Mouse (Mus musculus) urinary bladder, adult 2 months (tissue): Measurements from ENCODE around the gene Prkg1. TPM values are rescaled to one million over a fixed set of nuclear protein-coding genes. Genes with fewer than 3 reads are reported as not detected.
"Not testable (repeated sequence)": the region's sequence is repeated elsewhere in the genome, so short reads cannot be mapped to it uniquely, and the experiment has no call there.

ENCODE experiments used
- DNase-seq: peaks from one replicate; pipeline ENCODE4 v3.0.0; 2022; ENCODE audit warnings: low spot score
- polyA plus RNA-seq: library from polyadenylated mRNA; depleted of rRNA; stranded (reverse); fragments of >200 nt; gene quantifications from 2 replicates; pipeline ENCODE4 v1.2.3, GENCODE M21; 2012; rRNA removed

Prkg1 gene
- polyA plus RNA-seq, 1 experiment, result 4.1 TPM

DNA sequence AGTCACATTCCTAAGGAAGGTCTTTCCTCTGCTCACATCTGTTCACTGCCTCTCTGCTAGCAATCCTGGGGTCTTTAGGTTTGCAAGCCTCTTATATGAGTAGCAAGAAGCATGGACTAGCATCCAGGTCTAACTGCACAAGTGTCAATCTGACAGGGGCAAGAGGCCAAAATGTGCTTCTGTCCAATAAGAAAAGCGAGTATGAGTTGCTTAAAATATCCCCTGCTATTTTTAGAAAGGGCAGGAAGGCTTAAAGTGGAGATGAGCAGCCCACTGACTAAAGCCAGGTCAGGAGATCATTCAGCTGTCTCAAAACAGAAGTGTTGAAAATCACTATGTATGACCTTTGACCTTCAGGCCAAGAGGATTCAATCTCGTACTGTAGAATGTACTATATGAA lies 1139.4 kb downstream of the Prkg1 start:
- DNase-seq, result no peak

DNA sequence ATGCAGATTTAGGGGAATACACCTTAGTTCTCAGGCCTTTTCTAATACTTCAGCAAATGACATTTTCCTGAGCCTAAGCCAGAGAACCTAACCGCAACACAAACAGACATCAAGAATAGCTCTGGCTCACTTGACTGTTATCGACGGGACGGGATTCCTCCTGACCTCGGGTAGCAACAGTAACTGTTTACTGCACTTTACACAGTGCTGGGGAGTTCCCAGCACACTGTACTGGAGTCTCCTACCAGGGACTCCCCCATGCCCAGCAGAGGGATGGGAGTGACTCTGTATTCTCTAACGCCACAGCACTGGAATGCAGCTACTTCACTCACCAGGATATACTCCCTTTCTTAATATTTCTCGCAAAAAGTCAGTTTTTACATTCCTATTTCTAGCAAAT lies 1141.2 kb downstream of the Prkg1 start:
- DNase-seq, result no peak

DNA sequence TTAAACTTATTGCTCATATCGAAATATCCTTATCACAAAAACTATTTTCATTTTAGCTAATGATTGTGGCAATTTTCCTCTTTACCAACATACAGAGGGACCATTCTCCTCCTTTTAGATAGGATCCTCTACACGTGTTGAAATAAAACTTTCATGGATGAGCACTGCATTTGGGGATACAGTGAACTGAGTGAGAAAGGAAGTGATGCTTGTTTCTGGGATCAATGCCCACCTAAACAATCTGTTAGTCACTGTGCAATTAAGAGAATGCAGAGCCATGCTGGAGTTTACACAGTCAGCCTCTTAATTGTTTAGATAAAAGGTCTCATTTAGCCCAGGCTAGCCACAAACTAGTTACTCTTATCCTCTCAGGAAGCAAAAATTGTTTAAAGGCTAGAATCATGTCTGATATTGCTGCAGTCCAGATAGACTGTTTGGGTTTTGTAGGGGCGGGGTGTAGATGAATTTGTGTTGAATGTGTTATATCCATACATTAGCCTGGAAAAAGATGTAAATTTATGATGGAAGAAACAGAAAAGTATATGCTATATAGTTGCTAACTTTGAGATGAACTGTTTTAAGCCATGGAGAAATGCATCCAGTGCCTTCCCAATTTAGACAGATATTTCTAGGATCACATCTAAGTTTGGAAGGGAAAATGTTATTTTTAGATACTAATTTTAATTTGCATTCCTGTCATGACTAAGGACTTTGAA lies 1151.5 kb downstream of the Prkg1 start:
- no peak for DNase-seq

DNA sequence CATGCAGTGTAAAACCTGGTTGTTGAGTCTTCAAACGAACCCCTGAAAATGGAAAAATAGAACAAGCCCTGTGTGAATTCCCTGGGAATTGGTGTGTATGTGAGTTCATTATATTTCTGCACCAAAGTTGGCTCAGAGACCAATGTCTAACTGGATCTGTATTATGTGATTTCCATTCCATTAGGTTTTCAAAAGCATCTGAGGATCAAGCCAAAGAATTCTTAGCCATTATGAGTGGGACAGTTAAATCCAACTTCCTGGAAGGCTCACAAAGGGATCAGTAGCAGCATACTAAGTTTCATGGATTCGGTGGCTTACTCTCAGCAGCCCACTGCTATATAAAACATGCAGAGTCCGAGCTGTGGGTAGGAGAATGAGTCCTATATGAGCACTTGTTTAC lies 1178.5 kb downstream of the Prkg1 start:
- DNase-seq, result no peak

DNA sequence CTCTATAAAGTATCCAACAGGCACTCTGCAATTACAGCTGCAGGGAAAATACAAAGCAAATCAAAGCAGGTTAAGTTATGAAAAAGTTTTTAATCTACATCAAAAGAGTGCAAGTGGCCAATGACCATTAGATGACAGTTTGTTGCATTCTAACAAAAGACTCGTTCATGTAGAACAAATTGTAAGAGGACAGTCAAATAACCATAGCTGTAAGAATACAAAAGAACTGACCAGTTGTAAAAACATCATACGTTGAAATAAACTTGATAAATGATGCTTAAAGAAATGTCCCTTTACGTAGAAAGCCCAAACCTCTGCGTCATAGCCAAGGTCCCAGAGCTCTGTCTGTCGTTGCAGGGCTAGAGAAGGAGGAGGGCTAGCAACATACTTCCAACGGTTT lies 1200.3 kb downstream of the Prkg1 start:
- no peak for DNase-seq

DNA sequence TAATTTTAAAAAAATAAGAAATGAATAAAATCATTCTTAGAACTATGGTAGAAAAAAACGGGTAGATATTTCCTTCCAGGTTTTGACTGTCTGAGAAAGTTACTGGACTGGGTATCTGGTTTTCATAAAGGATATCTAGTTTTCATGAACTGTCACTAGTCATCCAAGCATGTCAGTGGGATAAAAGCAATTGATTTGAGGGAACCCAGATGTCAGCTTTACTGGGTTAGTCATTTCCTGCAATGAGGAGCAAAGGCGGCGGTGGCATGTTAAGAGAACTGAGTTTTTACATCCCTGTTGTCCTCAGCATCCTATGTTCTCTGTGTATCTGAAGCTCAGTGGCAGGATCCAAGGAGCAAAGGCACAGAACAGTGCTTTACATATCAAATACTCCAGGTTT lies 1201.0 kb downstream of the Prkg1 start:
- DNase-seq, result no peak

DNA sequence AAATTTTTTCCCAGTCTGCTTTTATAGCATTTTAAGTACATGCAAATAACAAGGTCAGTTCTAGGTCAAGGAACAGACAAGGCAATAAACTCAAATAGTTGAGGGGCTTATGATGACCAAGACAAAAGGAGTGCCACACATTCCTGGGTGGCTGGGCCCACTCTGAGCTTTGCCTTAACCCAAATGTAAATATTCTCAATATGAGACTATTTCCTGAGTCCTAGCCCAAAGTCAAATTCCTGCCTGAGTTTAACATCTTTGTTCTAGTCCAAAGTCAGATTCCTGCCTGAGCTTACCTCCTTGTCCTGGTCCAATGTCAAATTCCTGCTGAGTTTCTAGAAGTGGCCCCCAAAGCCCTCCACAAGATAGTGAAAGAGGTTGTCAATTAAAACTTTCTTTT lies 1206.8 kb downstream of the Prkg1 start:
- DNase-seq, result no peak

DNA sequence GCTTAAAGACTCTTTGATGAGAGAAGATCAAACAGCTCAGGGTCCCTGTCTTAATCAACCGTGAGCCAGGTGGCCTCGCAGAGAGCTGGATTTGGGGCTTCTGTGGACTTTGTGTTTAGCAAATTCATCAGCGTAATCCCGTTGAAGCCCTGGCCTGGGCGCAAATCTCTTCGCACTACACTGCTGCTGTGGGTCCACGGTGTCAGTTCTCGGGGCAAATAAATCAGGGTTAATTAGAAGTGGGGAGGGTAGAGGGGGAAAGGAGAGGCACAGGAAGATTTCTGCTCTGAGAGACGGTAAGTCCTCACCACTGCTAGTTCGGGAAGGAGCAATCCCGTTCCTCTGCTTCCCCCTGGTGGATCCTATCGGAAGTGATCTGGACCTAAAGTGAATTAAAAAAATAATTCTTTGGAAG lies 1210.4 kb downstream of the Prkg1 start:
- DNase-seq, result no peak

DNA sequence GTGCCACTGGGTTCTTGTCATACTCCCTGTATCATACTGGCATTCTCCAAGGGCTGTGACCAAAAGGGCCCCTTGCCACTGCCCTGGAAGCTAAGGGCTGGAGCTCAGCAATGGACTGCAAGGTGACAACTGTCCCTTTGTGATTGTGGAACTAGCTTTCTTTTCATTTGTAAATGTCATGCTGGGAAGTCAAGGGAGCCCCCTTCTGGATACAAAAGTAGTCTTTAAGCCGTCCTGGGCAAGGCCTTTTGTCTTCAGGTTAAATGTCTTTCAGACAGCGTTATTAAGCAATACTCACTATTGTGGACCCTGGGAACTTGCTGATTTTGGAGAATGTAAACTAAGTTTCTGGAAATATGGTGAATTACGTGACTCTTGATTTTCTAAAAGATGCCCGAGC lies 1211.1 kb downstream of the Prkg1 start:
- DNase-seq, result no peak

DNA sequence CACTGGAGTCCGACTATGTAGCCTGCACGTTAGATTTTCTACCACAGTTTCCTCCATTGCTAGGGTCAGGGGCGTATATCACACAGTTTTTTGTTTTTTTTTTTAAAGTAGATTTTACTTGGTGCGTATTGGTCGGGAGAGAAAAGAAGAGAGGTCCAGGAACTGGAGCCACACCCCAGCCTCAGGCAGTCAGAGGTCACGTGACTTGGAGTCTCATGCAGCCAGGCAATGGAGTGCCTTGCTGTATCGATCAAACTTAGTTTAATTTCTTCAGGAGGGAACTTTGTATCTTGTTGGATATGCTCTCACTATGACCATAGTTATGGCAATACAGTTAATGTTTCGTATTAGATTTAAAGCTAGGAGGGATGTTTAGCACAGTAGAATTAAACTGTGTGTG lies 1212.6 kb downstream of the Prkg1 start:
- DNase-seq, result no peak

DNA sequence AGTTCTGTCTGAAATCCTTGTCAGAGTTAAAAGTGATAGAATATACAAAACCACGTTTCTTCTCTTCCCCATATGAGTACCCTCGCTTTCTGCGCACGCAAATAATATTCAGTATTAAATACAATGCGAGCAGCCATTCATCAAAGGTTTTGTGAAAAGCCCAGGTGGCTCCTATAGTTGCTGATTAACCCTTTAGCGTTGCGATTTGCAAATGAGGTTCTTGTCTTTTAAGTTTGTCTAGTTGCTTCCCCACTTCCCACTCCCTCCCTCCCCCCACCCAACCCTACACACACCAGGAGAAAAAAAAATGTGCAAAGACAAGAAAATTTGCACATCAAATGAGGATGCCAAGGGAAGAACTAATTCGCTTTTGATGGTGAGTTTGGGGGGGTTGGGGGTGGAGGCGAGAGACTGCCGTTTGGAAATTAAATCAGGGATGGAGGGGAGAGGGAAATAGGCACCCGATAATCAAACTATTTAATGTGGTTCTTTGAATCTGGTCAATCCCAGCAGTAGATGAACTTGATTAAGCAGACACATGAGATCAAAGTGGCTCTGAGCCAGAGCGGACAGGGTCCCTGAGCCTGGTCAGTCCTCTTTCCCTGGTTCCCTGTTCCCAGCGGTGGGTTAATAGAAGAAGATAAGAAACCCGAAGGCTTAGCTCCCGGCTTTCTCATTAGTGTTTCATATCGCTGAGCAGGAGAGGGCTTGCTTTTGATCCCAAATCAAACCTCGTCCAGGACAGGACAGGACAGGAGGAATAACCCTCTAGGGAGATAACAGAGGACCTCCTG lies 1214.8 kb downstream of the Prkg1 start:
- no peak for DNase-seq

DNA sequence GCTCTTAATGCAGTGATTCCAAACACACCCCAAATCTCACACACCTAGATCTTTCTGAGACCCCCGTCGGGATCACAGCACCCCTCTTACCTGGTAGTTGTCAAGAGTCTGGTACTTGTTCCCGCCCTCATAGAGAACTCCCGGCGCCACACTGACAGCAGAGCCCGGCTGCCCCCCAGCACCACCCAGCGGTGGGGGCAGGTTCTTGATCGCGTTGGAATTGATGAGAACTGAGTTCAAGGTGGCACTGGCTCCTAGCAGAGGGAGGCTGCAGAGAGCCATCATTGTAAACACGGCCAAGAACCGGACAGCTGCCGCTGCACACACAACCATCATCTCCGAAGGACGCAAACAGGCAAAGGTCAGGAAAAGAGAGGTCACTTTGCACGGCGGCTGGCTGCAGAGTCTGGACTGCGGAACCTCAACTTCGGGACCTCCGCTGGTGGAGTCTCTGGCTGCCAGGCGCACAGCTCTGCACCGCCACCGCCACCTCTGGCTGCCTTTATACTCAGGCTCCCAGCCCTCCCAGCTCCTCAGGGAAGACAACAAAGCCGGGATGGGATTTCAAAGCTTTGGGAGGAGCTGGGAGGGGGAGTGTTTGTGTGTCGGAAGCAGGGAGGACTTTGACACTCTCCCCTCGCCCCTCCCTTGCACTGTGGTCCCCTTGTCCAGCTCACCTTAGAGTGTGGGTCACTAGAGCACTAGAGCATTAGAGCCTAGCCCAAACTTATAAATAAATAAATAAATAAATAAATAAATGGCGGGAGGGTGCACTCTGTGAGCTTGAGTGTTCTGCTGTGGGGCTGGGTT lies 1215.6 kb downstream of the Prkg1 start, which contains the start of gene Dkk1:
Gene Dkk1 (minus strand): TSS at position 622 of the 810 bp plus-strand sequence.
- DNase-seq, result no peak

DNA sequence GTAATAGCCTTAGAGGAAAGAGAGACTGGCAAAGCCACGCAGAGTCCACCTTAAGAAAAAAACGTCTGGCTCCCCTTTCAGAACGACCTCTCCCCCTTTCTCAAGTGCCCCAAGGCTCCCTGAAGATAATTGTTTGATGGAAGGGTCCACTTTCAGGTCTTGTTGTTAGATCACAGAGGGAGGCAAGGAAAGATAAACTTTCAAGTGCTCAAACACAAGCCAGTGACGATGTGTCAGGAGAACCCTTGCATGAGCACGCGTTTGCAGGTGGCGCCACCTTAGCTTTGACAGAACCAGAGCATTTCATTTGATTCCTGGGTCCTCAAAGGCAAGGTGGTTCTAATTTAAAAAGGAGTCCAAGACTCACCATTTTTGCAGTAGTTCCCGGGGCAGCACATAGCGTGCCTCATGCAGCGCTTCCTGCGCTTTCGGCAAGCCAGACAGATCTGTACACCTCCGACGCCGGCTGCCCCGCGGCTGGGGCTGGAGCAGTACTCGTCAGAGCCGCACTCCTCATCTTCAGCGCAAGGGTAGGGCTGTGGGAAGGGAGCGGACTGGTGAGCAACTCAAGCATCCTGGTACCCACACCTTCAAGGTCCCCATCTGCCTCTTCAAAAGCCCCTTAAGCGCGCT lies 1216.3 kb downstream of the Prkg1 start:
- DNase-seq, result no peak

DNA sequence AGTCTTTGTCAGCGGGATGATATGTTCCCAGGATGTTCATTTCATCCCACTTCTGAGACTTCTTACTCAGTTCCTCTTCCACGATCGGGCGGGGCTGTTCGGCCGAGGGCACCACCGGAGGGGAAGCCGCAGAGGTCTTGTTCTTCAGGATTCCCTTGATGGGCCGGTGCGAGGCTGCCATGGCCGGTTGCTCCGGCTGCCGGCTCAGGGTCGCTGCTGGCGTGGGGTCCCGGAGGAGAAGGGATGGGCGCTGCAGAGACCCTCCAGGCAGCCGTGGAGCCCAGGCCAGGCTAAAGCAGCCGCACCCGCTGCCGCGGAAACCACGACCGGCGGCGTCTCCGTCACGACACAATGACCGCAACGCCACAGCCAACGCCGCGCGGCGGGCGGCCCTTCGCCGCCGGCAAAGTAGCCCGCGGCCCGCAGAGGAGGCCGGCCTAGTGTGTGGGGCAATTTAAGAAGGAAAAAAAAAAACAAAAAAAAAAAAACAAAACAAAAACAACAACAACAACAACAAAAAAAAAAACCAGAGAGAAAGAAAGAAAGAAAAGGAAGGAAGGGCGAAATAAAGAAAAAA lies 1225.4 kb downstream of the Prkg1 start:
- DNase-seq, result not testable (repeated sequence)

DNA sequence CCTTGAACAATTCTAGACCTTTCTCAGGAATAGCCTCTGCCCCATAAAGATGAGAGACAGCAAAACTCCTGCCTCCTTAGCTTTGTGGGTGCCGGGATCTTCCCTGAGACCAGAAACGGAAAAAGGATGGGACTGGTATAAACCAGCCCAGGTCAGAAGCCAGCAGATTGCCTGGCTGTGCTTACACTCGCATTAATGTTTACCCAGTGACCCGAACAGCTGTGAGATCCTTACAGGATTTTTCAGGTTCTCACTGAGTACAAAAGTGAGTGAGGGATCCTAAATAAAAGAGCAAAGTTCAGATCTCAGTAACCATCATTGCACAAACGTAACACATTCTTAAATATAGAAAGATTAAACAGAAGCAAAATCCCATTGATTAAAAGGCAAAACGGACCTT lies 1248.1 kb downstream of the Prkg1 start:
- no peak for DNase-seq

Other genes with a start within 250 kb of the Prkg1 start
- gene A1cf, start 103.7 kb upstream of the Prkg1 start, polyA plus RNA-seq, result not detected in 2 replicates